Mouse (Mus musculus): Measurements from ENCODE around the gene Rbbp8nl. TPM values are rescaled to one million over a fixed set of nuclear protein-coding genes. Genes with fewer than 3 reads are reported as not detected.

Gene Rbbp8nl
- total and polyA plus RNA-seq, 3 experiments = not detected

DNA sequence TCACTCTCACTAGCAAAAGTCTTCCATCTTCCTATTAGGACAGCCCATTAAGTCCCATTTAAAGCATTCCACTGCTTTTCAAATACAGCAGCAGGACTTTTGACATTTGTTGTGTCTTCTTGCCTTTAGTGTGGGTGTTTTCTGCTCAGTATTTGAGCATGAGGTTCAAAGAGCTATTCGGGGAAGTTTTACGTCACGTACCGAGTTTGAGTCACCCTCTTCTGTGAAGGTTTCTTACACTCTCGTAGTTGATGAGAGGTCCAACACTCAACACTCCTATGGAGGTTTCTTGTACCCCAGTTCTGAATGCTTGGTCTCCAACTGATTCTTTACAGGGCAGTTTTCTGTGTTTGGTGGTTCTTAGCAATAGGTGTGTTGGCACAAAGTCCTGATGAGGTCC is 41.8 kb downstream of the Rbbp8nl start:
- Histone ChIP-seq H3K9ac (ENCODE audit: low read depth, low read length) (no peak overlapping the region), H3K4me3 (no peak overlapping the region), H3K36me3 (ENCODE audit: control insufficient read depth, insufficient read depth, low read length) (no peaks in the 10 kb centered on the region), H3K27ac (no peak overlapping the region), H3K27me3 (ENCODE audit: control insufficient read depth, insufficient read depth, low read length) (no peaks in the 10 kb centered on the region), H3K4me1 (ENCODE audit: control insufficient read depth, insufficient read depth, low read length) (peaks cover 3% of the 10 kb centered on the region), H3K79me2 (replicated peaks; ENCODE audit: control insufficient read depth, insufficient read depth, low read length) (no peaks in the 10 kb centered on the region)
- no peak for TF ChIP-seq EP300 (IDR thresholded peaks at IDR 0.05; ENCODE audit: insufficient read depth, low read depth, low read length)
- no peak for TF ChIP-seq POLR2A (IDR thresholded peaks at IDR 0.05; ENCODE audit: insufficient read depth, low read depth, low read length)
- TF ChIP-seq CTCF (IDR thresholded peaks at IDR 0.05) = no peak
- 93% methylated on average over 5 of the region's 5 CpGs for WGBS
- DNase-seq = no peak
- intact Hi-C loops (cut with DNase I) = no loop called here

DNA sequence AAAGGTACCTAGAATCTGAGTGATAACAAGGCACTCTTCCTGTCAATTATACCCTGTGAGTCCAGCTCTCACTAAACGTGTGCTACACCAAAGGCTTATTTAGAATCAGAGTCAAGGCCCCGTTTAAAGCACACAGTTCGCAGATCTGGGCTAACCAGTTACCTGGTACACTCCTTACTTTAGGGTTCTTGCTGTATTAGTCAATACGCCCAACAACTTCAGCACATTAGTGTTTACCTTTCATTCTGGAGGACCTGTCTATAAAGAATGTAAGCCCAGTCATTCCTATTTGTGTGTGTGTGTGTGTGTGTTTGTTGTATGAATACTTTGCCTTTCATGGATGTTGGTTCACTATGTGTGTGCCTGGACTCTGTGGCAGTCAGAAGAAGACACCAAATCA is 46.6 kb downstream of the Rbbp8nl start:
- intact Hi-C loops (cut with DNase I) = no loop called here
- TF ChIP-seq CTCF (IDR thresholded peaks at IDR 0.05) = no peak
- TF ChIP-seq POLR2A (IDR thresholded peaks at IDR 0.05; ENCODE audit: insufficient read depth, low read depth, low read length) = no peak
- no peak for TF ChIP-seq EP300 (IDR thresholded peaks at IDR 0.05; ENCODE audit: insufficient read depth, low read depth, low read length)
- H3K9ac ChIP-seq (ENCODE audit: low read depth, low read length) = no peak overlapping the region

DNA sequence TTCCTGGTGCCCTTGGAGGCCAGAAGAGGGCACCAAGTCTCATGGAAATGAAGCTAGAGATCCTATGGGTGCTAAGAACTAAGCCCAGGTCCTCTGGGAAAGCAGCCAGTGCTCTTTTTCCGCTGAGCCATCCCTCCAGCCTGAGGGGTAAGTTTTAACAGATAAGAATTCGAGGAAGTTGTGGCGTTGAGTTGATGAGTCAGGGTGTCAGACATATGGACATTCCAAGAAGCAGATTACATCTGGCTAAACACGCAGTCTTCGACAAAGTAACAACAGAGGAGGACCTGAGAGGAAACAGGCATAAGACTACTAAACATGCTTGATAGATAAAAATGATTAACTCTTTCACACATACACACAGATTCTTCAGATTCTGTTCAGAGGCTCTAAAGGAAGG is 51.1 kb downstream of the Rbbp8nl start:
- WGBS = 33% methylated on average over 5 of the region's 5 CpGs
- TF ChIP-seq EP300 (IDR thresholded peaks at IDR 0.05; ENCODE audit: insufficient read depth, low read depth, low read length) (no peak), CTCF (IDR thresholded peaks at IDR 0.05) (no peak), POLR2A (IDR thresholded peaks at IDR 0.05; ENCODE audit: insufficient read depth, low read depth, low read length) (no peak)
- Histone ChIP-seq H3K9ac (ENCODE audit: low read depth, low read length) (no peak overlapping the region), H3K4me3 (no peak overlapping the region), H3K36me3 (ENCODE audit: control insufficient read depth, insufficient read depth, low read length) (no peaks in the 10 kb centered on the region), H3K27me3 (ENCODE audit: control insufficient read depth, insufficient read depth, low read length) (no peaks in the 10 kb centered on the region), H3K27ac (no peak overlapping the region), H3K4me1 (ENCODE audit: control insufficient read depth, insufficient read depth, low read length) (peaks cover 1% of the 10 kb centered on the region; the same call in 1 of the 2 replicates), H3K79me2 (replicated peaks; ENCODE audit: control insufficient read depth, insufficient read depth, low read length) (no peaks in the 10 kb centered on the region)
- no peak for DNase-seq
- intact Hi-C loops (cut with DNase I) = no loop called here

More for the DNA sequence above, 46.6 kb downstream of the Rbbp8nl start:
- H3K36me3 ChIP-seq (ENCODE audit: control insufficient read depth, insufficient read depth, low read length) = no peaks in the 10 kb centered on the region
- H3K79me2 ChIP-seq (replicated peaks; ENCODE audit: control insufficient read depth, insufficient read depth, low read length) = no peaks in the 10 kb centered on the region
- 90% methylated on average over 4 of the region's 4 CpGs for WGBS
- no peak overlapping the region for H3K27ac ChIP-seq
- H3K4me3 ChIP-seq = no peak overlapping the region
- no peaks in the 10 kb centered on the region for H3K4me1 ChIP-seq (ENCODE audit: control insufficient read depth, insufficient read depth, low read length)
- no peak for DNase-seq
- H3K27me3 ChIP-seq (ENCODE audit: control insufficient read depth, insufficient read depth, low read length) = no peaks in the 10 kb centered on the region

DNA sequence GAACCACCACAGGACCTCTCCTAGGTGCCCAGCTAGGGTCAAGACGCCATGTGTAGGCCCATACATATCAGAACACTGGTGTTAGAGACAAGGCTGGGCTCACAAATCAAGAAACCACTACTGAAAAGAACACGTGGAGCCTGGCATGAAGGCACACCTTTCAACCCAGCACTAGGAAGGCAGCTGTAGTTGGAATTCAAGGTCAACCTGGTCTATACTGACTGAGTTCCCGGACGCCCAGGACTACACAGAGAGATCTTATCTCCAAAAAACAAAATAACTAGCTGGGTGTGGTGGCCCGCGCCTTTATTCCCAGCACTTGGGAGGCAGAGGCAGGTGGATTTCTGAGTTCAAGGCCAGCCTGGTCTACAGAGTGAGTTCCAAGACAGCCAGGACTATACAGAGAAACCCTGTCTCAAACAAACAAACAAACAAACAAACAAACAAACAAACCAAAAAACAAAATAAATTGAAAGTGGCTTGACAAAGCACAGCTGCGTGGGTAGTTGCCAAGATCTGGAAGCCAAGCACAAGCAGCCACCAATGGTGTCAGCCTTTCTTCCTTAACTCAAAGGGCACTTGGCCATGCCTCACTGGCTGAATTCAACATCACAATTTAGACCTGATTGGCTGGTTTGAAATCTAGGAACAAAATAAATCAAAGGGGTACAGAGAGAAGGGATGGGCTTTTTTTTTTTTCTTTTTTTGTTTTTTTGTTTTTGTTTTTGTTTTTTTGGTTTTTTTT is 51.9 kb downstream of the Rbbp8nl start:
- intact Hi-C loops (cut with DNase I) = no loop called here
- Histone ChIP-seq H3K4me3 (no peak overlapping the region), H3K27me3 (ENCODE audit: control insufficient read depth, insufficient read depth, low read length) (no peaks in the 10 kb centered on the region), H3K9ac (ENCODE audit: low read depth, low read length) (no peak overlapping the region), H3K36me3 (ENCODE audit: control insufficient read depth, insufficient read depth, low read length) (no peaks in the 10 kb centered on the region), H3K79me2 (replicated peaks; ENCODE audit: control insufficient read depth, insufficient read depth, low read length) (no peaks in the 10 kb centered on the region), H3K27ac (no peak overlapping the region), H3K4me1 (ENCODE audit: control insufficient read depth, insufficient read depth, low read length) (peaks cover 1% of the 10 kb centered on the region; the same call in 1 of the 2 replicates)
- TF ChIP-seq EP300 (IDR thresholded peaks at IDR 0.05; ENCODE audit: insufficient read depth, low read depth, low read length) (no peak), POLR2A (IDR thresholded peaks at IDR 0.05; ENCODE audit: insufficient read depth, low read depth, low read length) (no peak), CTCF (IDR thresholded peaks at IDR 0.05) (no peak)
- DNase-seq = no peak
- 91% methylated on average over 7 of the region's 7 CpGs for WGBS

- Histone ChIP-seq H3K27me3 (ENCODE audit: control insufficient read depth, insufficient read depth, low read length) (no peaks in the 10 kb centered on the region), H3K4me3 (no peak overlapping the region), H3K79me2 (replicated peaks; ENCODE audit: control insufficient read depth, insufficient read depth, low read length) (no peaks in the 10 kb centered on the region), H3K4me1 (ENCODE audit: control insufficient read depth, insufficient read depth, low read length) (peaks cover 1% of the 10 kb centered on the region; the same call in 1 of the 2 replicates), H3K27ac (no peak overlapping the region), H3K9ac (ENCODE audit: low read depth, low read length) (no peak overlapping the region), H3K36me3 (ENCODE audit: control insufficient read depth, insufficient read depth, low read length) (no peaks in the 10 kb centered on the region)
- 78% methylated on average over 3 of the region's 3 CpGs for WGBS
- DNase-seq = no peak
- intact Hi-C loops (cut with DNase I) = no loop called here
- TF ChIP-seq POLR2A (IDR thresholded peaks at IDR 0.05; ENCODE audit: insufficient read depth, low read depth, low read length) = no peak
- TF ChIP-seq EP300 (IDR thresholded peaks at IDR 0.05; ENCODE audit: insufficient read depth, low read depth, low read length) = no peak
Observed at GRCm38 (mm10) chr2:180236930-180237329, 52.7 kb downstream of the Rbbp8nl start.

GRCm38 (mm10) chr2:180236500-180236899 is 53.2 kb downstream of the Rbbp8nl start:
- 48% methylated on average over 3 of the region's 3 CpGs for WGBS
- H3K4me3 ChIP-seq = no peak overlapping the region
- H3K79me2 ChIP-seq (replicated peaks; ENCODE audit: control insufficient read depth, insufficient read depth, low read length) = no peaks in the 10 kb centered on the region
- no peaks in the 10 kb centered on the region for H3K36me3 ChIP-seq (ENCODE audit: control insufficient read depth, insufficient read depth, low read length)
- intact Hi-C loops (cut with DNase I) = no loop called here
- peaks cover 1% of the 10 kb centered on the region; the same call in 1 of the 2 replicates for H3K4me1 ChIP-seq (ENCODE audit: control insufficient read depth, insufficient read depth, low read length)
- H3K27ac ChIP-seq = no peak overlapping the region
- TF ChIP-seq POLR2A (IDR thresholded peaks at IDR 0.05; ENCODE audit: insufficient read depth, low read depth, low read length) = no peak
- no peak for TF ChIP-seq CTCF (IDR thresholded peaks at IDR 0.05)
- no peak for TF ChIP-seq EP300 (IDR thresholded peaks at IDR 0.05; ENCODE audit: insufficient read depth, low read depth, low read length)
- H3K27me3 ChIP-seq (ENCODE audit: control insufficient read depth, insufficient read depth, low read length) = no peaks in the 10 kb centered on the region
- DNase-seq = no peak
- H3K9ac ChIP-seq (ENCODE audit: low read depth, low read length) = no peak overlapping the region
